Mouse (Mus musculus) urinary bladder, postnatal 14 days (tissue): ENCODE measurements around the gene Nkx2-5.

Experiments used
- DNase-seq: peaks from one replicate; pipeline ENCODE4 v3.0.0; 2021; ENCODE audit warnings: low spot score

Gene Nkx2-5

GRCm38 (mm10) chr17:26788986-26789385, 55.8 kb downstream of the Nkx2-5 start:
- no peak for DNase-seq
